Mouse (Mus musculus): ENCODE results near the gene Depdc1b.
A peak's percentile ranks its signal among the peaks of the same experiment; 100 is the strongest.

The Depdc1b gene

DNA sequence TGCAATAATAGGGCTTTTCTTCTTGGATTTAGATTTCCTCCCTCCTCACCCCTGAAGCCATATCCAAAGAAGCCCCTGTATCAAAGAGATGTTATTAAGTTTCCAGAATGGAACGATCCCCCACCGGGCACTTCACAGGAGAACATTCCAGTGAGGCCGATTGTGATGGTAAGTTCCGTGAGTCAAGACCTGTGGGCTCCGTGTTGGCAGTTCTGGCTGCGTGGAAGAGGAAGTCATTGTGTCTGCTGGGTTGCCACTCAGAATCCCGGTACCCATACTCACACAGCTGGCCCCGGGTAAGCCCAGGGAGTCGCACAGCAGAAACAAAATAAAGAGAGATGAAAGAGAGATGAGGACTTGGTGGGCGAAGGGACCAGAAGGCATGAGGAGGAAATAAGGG, 41.2 kb downstream of the Depdc1b start:
- no peak for DNase-seq

DNA sequence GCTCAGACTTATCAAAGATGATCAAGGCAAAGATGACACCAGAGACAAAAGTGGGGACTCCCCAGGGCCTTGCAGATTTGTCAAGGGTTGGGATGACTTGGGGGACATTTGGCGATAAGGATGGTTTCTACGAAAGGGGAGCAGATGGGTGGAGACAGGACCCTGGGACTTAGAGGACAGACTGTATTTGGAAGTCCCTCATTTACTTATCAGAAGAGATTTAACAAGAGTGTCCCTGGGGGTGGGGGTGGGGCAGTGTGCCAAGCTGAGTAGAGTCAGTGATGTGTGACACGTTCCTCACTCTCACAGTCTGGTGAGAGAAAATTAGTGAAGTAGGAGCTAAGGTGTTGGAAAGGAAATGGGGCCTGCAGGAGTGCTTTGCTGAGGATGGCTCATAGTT, 42.1 kb downstream of the Depdc1b start:
- no peak for DNase-seq

DNA sequence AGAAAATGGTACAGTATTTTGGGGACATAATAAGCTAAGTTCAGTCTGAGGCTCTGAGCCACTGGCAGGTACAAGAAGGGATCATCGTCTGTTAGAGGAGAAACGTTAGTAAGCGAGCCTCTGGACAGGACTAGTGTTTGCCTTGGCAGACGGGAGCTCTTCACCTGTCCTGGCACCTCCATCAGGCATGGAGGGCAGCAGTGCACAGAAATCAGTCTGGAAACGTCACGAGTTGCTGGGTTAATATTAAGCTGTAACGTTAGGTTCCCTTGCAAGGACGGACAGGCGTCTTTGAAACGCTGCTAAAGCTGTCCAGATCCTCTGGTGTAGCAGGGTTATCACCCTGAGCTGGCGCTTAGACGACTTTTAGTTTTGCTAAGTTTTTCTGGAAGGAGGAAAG, 51.4 kb downstream of the Depdc1b start:
- no peak for DNase-seq

DNA sequence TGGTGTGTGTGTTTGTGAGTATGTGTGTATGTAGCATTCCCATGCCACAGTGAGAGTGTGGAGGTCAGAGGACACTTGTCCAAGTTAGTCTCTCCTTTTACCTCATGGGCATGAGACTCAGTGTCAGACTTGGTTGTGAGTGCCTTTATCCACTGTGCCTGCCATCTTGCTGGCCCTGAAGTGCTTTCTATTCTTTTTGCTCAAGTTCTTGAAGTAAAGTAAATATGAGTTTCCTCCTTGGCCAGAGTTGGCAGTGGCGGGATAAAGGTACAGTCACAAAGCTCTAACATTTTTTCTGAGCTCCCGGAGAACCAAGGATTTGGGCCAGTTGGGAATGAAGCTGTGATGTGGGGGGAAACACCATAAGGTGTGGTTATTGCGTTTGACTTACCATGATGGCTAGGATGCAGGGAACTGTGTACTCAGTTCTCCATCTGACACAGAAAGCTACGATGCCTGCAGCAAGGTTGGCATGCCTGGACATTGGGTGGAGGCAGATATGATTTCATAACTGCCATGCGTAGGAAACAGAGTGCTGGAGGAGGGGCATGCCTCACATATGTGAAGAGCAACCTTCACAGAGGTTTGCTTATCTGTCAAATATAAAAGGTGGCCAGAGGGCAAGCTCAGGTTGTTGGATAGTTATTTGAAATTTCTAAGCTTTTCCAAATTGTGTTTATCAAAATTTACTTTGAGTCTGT, 54.3 kb downstream of the Depdc1b start:
- no peak for DNase-seq

DNA sequence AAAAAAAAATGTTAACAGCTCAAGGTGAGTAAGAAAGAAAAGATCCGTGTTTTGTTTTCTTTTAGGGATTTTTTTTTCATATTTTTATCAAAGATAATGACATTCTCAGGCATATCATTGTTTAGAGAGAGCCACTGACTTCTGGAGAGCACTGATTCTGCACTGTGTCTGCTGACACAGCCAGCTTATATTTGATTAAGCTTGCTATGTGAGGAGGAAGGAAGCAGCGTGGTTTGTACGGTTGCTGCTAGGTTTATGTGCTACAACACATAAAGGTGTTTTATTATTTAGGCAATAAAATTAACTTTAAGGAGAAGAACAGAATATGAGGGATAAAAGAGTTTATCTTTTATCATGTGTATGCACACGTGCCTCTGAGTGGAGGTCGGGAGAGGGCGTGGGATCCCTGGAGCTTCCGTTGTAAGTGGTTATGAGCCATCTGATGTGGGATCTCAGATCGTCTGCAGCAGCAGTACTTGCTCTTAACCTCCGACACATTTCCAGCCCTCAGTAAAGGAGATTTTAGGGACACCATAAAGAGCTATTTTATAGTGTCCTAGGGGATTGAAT, 55.3 kb downstream of the Depdc1b start:
- no peak for DNase-seq

DNA sequence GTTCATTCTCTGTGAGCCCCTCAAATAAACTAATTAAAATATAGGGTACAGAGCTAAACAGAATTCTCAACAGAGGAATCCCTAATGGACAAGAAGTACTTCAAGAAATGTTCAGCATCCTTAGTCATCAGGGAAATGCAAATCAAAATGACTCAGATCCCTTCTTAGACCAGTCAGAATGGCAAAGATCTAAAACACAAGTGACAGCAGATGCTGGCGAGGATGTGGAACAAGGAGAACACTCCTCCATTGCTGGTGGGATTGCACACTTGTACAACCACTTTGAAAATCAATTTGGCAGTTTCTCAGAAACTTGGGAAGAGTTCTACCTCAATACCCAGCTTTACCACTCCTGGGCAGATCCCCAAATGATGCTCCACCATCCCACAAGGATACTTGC, 57.1 kb downstream of the Depdc1b start:
- no peak for DNase-seq

DNA sequence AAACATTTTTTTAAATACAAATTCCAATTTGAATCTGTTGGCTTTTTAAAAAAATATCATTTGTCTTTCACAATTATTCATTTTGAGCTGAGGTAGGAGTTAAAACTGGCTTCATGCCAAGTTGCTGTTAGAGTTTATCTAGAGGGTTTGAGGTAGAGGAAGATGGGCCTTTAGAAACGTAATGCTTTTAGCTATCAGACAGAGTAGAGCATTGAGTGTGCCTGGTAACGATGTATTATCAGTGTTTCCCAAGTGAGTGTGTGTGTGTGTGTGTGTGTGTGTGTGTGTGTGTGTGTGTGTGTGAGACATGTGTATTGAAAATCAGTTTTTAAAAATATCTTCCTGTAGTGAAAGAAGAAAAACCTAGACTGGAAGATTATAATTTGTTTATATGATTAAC, 60.5 kb downstream of the Depdc1b start:
- DNase-seq, result no peak

DNA sequence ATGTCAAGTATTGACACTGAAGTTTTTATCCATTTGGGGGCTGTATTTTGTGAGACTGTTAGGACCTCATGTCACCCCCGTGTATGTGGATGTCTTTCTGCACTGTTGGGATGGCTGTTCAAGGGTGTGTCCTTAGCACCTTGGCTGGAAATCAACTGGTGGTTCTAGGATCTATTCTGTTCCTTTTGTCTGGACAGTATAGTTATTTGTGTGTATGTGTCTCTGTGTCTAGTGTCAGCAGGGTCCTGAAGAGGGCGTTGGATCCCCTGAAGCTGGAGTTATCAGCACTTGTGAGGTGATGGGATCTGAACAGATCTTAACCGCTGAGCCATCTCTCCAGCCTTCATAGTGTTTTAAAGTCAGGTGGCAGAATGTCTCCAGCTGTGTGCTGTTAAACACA, 65.0 kb downstream of the Depdc1b start:
- no peak for DNase-seq

DNA sequence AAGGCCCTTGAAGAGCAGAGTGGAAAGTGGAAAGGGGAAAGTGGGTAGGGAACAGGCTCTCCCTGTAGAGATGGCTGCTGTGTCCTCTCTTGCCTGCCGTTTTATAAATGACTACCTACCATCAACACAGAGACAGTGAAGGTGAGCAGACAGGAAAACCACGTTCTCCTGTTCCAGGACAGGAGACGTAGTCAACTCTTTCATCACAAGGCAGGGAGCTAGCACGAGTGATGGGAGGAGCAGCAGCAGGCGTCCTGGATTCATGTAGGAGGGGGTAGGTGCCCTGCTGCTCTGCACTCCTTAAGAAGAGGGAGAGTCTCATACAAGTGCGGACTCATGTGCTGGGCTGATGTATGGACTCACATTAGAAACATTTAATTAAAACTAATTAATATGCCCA, 66.9 kb downstream of the Depdc1b start:
- no peak for DNase-seq

DNA sequence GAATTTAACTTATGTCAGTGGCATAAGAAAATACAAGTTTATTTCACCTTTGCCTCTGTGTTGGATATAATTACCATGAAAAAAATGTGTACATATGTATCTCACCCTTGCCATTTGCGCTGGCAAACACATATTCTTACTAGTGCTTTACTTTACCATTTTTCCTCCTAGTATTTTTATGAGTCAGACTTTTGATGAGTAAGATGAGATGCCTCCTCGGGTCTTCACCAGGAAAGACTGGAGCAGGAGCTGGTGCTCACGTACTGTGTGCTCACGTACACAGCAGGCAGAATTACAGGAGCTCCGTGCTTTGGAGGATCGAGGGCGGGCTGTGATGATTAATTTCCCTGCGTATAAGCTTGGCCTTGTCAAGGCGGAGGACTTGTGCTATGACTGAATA, 69.9 kb downstream of the Depdc1b start:
- DNase-seq, result no peak

DNA sequence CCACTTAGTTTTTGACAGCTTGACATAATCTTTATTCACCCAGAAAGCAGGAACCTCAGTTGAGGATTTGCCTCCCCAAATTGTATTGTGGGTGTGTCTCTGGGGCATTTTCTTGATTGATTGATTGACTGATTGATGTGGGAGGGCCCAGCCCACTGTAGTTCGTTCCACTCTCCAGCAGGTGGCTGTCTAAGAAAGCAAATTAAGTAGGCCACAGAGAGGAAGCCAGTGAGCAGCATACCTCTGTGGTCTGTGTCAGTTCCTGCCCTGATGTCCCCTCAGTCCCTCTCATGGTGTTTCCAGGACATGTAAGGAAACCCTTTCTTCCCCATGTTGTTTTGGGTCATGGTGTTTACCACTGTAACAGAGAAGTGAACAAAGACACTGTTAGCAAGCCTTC, 74.4 kb downstream of the Depdc1b start:
- DNase-seq, result peak; percentile 23

DNA sequence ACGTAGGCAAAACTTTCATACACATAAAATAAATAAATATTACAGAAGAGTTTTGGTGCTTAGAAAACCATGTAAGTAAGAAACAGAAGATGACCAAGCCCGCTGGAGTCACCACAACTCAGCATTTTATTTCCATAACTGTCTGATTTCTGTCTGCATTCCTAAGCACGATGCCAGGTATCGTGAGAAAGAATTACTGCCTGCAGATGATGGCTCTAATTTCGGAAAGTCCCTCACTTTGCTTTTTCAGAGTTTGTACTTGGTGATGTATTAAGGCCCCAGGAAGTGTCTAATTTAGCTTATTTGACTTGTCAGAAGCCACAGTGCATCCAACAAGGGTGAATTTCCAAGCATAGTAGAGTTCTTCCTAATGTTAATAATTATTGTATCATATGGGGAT, 87.1 kb downstream of the Depdc1b start:
- DNase-seq, result no peak

DNA sequence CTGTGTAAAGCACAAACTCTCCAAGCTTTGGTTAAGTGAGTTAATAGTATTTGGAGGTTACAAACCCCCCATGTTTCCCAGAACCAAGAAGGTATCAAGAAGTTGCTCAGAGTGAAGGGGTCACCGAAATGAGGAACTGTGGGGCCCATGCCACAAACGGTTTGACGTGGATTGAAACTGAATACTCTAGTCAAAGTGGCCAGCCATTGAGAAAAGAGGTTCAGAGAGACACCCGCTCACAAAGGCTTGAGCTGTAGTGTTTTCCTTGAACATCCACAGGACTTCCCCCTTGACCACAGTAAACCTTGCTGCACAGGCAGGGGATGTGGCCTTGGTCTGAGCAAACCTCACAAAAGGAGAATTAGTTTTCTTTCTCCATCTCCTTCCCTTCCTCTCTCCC, 88.2 kb downstream of the Depdc1b start:
- DNase-seq, result no peak

DNA sequence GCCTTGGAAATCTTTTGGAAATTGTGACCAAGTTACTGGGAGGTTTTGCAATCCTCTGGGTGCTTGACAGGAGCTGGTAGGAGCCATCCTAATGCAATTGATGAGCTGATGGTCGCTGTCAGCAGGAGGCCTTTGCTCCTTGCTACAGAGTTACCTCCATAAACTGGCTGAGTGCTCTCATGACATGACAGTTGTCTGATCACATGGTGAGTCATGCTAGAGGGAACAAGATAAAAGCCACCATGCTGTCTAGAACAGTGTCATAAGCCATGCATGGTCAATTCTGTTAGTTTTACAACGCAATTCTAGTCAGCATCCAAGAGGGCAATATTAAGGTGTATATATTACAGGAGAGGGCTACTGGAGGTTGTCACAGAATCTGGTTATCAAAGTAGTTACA, 99.3 kb downstream of the Depdc1b start:
- DNase-seq, result no peak

DNA sequence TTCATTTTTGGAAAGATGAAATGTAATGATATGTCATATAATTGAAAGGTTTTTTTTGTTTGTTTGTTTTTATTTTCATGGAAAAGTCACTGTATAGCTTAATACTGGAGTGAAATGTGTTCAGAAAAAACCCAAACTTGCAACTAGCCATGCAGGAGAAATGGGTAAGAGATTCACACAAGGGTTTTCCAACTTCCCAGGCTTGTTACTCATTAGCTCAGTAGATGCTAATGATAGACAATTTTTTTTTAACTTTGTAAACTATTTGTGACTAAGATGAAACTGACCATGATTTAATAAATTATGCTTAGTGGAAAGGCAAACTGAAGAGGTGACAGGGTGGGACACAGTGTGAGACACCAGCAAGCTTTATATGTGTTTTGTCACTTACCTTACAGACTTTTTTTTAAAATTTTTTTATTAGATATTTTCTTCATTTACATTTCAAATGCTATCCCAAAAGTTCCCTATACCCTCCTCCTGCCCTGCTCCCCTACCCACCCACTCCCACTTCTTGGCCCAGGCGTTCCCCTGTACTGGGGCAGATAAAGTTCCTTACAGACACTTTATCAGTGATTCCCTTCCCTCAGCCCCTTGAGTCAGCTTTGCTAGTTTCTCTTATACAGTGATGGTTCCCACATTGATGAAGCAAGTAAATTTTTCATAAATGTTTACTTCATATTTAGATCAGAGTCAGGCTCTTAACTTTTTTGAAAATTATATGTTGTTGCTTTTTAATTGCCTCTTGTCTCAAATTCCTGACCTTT, 102.8 kb downstream of the Depdc1b start:
- DNase-seq, result no peak

DNA sequence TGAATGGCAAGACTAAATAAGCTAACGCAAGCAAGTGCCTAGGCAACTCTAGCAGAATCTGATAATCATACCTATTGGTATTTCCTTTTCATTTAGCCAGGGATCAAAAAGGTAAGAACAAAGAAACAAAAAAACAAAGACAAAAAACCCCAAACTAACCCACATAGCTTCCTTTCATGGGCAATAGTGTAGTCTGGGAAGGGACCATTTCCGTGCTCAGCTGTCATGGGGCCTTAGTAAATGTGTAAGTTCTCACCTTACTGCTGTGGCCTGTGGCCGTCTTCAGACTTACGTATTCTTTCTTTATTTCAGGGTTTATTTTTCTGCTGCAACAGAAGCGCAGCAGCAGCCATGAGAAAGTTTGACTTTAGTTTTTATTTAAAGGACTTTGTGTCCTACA, 110.2 kb downstream of the Depdc1b start:
- no peak for DNase-seq

DNA sequence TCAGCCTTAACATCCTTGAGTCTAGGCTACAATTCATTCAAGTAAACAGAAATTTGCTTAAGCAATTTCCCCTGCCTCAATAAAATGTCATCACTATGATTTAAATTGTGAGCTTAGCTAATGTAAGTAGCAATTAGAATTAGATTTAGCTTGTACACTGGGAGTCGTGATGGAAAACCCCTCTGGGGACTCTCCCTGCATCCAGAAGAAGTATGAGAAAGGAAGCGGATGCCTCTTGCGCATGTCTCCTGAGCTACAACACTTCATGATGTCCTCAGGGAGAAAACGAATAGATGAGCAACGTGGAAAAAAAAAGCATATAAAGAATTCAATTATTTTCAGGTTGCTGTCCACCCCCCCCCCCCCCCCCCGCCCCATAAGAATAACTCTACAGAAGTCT, 112.7 kb downstream of the Depdc1b start:
- DNase-seq, result no peak

DNA sequence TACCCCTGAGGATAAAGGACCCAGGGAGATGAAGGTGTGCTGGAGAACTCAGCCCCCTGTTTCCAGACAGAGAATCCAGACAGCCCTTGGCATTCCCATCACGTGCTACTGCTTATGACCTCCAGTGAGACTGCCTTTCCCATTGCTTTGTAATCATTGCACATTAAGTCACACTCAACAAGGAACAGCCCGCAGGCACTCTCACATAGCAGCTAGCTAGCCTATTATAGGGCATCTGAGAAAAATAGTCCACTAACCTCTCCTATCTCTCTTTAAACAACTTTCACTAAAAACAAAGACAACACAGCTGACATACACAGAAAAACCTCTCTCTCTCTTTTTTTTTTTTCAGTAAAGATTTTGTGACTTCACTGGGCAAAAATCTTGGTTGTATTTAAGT, 113.5 kb downstream of the Depdc1b start:
- no peak for DNase-seq

DNA sequence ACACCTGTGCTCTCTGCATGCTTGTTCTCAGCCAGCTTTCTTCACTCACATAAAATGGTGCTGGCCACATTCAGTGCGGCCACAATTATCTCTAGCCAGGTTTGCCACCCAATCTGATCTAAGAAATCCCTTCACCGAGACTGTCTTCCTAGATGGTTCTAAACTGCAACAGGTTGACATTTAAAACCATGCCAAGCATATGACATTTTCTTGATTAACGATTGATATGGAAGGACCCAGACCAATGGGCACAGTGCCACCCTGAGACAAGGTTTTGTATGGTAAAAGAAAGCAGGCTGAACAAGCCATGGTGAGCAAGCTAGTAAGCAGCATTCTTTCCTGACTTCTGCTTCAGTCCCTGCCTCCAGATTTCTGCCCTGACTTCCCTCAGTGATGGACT, 115.6 kb downstream of the Depdc1b start:
- DNase-seq, result no peak

DNA sequence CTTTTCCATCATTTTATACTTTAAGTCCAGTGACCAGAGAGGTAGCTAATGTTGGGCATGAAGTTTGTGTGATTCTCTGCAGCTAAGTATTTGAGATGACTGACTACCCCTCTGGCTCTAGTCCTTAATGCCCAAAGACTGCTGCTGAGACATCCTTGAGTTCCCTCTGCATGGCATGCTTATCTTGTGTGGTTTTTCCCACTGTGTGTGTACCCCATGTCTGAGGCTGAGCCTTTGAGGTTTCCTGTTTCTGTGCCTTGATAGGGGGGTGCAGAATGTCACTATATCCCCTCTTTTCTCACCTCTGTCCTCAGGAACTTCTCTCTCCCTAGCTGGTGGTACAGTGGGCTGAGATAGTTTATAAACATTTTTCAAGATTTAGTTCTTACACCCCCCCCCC, 119.6 kb downstream of the Depdc1b start:
- no peak for DNase-seq

DNA sequence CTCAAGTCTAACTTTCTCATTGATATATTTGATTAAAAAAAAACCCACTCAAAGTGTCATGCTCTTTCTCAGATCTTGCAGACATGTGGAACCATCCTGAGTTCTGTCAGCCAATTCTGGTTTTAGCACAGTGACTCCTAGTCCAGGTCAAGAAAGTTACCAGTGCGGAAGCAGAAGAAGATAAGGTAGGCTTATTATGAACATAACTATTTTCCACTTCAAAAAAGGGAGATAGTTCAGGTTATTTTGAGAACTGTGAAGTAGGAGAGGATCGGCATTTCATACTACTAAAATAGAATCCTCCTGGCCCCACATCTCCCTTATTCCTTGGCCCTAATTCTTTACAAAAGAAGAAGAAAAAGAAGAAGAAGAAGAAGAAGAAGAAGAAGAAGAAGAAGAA, 121.3 kb downstream of the Depdc1b start:
- no peak for DNase-seq

DNA sequence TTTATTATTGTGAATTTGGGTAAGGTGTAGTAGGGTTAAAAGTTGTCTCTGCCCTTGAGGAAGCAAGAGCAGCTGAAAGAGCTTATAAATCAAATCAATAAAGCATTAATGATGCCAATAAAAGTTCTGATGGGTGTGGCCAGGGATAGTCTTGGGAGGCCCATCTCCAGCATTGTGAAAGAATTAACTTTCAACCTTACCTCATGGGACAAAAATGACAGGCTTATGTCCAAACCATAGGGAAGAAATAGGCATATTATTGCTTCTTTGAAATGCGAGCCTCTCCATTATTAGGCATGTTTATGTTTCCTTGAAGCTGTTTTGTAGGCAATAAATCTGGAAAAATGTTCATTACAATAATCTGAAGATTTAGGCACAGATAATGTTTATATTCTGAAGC, 122.9 kb downstream of the Depdc1b start:
- DNase-seq, result no peak

DNA sequence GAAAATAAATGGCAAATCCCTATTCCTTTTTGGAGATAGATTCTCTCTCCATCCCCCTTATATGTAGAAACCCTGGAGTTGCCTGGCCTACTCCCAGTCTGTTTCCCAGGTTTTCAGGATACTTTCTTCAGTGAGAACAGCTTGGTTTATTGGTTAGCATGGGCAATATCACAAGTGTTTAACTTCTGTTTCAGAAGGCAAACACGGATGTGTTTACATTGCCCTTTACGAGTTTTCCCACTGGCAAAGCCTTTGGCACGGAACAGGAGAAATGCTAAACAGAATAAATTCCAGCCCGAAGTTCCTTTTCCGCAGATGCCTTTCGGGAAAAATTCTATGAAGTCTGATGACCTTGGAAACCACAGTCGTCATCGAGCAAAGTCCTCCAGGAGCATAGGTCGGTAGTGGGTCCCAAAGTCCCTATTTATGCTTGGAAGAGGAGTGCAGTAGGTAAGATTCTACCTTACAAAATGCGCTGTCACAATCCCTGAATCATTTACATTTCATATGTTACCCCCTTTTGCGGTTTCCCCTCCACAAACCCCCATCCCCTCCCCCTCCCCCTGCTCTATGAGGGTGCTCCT, 132.3 kb downstream of the Depdc1b start:
- DNase-seq, result no peak

All from layer of hippocampus, adult 9-11 months (tissue).